Mouse (Mus musculus): ENCODE results near the gene Mcam.

- TF ChIP-seq CTCF (IDR thresholded peaks at IDR 0.05; ENCODE audit: borderline replicate concordance, insufficient read depth, low read depth, low read length) (no peak), POLR2A (IDR thresholded peaks at IDR 0.05; ENCODE audit: borderline replicate concordance, insufficient read depth, low read length) (no peak)
Measured at GRCm38 (mm10) chr9:44127351-44127801, 6.9 kb upstream of the Mcam start.
